Mouse (Mus musculus) myocyte (in vitro differentiated cells): ENCODE measurements at regions not wholly inside any gene's neighbourhood (a gene's known extent, or its start where the extent isn't known, plus 50 kb on each side); places are given as distances from the start of the nearest gene placed in this dataset.

Experiments used
- CEBPB ChIP-seq: IDR thresholded peaks from 2 replicates; pipeline ENCODE4 v1.6.1; 2011; ENCODE audit warnings: mild to moderate bottlenecking, moderate library complexity; ENCODE audit not compliant: poor library complexity, insufficient read depth, severe bottlenecking
- E2F4 ChIP-seq: IDR thresholded peaks from one replicate; pipeline ENCODE4 v1.6.1; 2011; ENCODE audit warnings: mild to moderate bottlenecking, control low read depth, moderate library complexity; ENCODE audit not compliant: insufficient read depth
- MAX ChIP-seq: IDR thresholded peaks from one replicate; pipeline ENCODE4 v1.6.1; 2011; ENCODE audit warnings: low read depth, mild to moderate bottlenecking, control low read depth
- MYOD1 ChIP-seq, 3 experiments: IDR thresholded peaks; one replicate each; pipeline ENCODE4 v1.6.1; 2011; ENCODE audit warnings: control low read depth in 2 of 3, low read depth in 2 of 3, mild to moderate bottlenecking in 2 of 3, moderate library complexity in 1 of 3; ENCODE audit not compliant: insufficient read length in 2 of 3, control insufficient read depth in 1 of 3
- MYOG ChIP-seq, 3 experiments: IDR thresholded peaks; one replicate each; pipeline ENCODE4 v1.6.1; 2011; ENCODE audit warnings: control low read depth in 2 of 3, low read depth in 2 of 3, mild to moderate bottlenecking in 2 of 3; ENCODE audit not compliant: insufficient read length in 2 of 3, control insufficient read depth in 1 of 3, insufficient read depth in 1 of 3
- POLR2A ChIP-seq: IDR thresholded peaks from one replicate; pipeline ENCODE4 v1.6.1; 2011; ENCODE audit warnings: low read depth, mild to moderate bottlenecking, control low read depth, moderate library complexity; ENCODE audit not compliant: insufficient read length
- POLR2AphosphoS2 ChIP-seq: IDR thresholded peaks from one replicate; pipeline ENCODE4 v1.6.1; 2011; ENCODE audit warnings: low read depth, control low read depth; ENCODE audit not compliant: insufficient read length
- REST ChIP-seq: IDR thresholded peaks from one replicate; pipeline ENCODE4 v1.6.1; 2011; ENCODE audit warnings: mild to moderate bottlenecking, control low read depth, moderate library complexity; ENCODE audit not compliant: insufficient read depth, insufficient read length
- SRF ChIP-seq: IDR thresholded peaks from one replicate; pipeline ENCODE4 v1.6.1; 2011; ENCODE audit warnings: low read depth; ENCODE audit not compliant: control insufficient read depth, insufficient read length
- TCF12 ChIP-seq: IDR thresholded peaks from one replicate; pipeline ENCODE4 v1.6.1; 2011; ENCODE audit warnings: mild to moderate bottlenecking, control low read depth; ENCODE audit not compliant: poor library complexity, insufficient read depth, severe bottlenecking
- TCF3 ChIP-seq: IDR thresholded peaks from one replicate; pipeline ENCODE4 v1.6.1; 2011; ENCODE audit warnings: low read depth, control low read depth; ENCODE audit not compliant: insufficient read length
- USF1 ChIP-seq: IDR thresholded peaks from one replicate; pipeline ENCODE4 v1.6.1; 2011; ENCODE audit warnings: low read depth, mild to moderate bottlenecking, control low read depth, moderate library complexity

DNA sequence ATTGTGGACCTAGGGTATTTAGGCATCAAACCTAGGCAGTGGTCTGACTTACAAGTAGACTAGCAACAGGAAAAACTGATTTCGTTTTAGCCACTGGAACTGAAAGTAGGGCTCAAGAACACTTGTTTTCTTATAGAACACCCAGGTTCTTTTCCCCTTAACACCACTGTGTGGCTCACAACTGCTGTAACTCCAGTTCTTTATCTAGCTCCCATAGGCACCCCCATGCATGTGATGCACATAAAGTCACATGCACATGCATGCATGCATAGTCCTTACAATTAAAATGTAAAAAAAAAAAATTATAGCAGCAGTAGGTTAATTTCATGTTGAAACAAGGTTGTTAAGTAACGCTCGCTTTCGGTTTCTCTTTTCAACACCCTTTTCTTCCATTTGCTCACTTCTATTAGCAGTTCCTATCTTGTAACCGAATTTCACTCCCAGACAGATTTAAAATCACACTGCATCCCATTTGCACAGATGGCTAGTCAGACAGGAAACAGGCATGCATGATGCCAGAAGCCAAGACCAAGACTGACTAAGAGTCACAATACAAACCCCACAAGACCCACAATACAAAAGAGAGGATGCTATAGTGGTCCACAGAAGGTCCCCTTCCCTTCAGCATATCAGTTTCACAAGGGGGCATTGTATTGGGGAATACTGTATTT is 1540.3 kb upstream of the Slc10a2 start:
- no peak for TF ChIP-seq MAX
- TF ChIP-seq POLR2A = no peak
- no peak for TF ChIP-seq MYOD1 (IDR thresholded peaks at IDR 0.05; ENCODE audit: control insufficient read depth in 1 of 3, insufficient read length in 2 of 3, low read depth in 2 of 3)
- no peak for TF ChIP-seq USF1
- no peak for TF ChIP-seq E2F4
- no peak for TF ChIP-seq MYOG (IDR thresholded peaks at IDR 0.05; ENCODE audit: control insufficient read depth in 1 of 3, insufficient read depth in 1 of 3, insufficient read length in 2 of 3, low read depth in 2 of 3)
- no peak for TF ChIP-seq TCF12
- no peak for TF ChIP-seq TCF3
- no peak for TF ChIP-seq POLR2AphosphoS2
- TF ChIP-seq SRF = no peak
- no peak for TF ChIP-seq CEBPB
- no peak for TF ChIP-seq REST
